Mouse (Mus musculus): ENCODE data around the gene Cdcp2.
A peak's percentile ranks its signal among the peaks of the same experiment; 100 is the strongest.
"Not testable (repeated sequence)": the region's sequence is repeated elsewhere in the genome, so short reads cannot be mapped to it uniquely, and the experiment has no call there.

Gene Cdcp2

GRCm38 (mm10) chr4:107094484-107095187, 2.1 kb upstream of the Cdcp2 start:
- DNase-seq (ENCODE audit: low spot score), result peak; percentile 62

- no peak for DNase-seq (ENCODE audit: low spot score)
Observed at GRCm38 (mm10) chr4:107096043-107096442, 648 bp upstream of the Cdcp2 start.

- no peak for DNase-seq (ENCODE audit: low spot score)
Observed at GRCm38 (mm10) chr4:107097871-107098270, 1.2 kb downstream of the Cdcp2 start.

GRCm38 (mm10) chr4:107098375-107098774, 1.7 kb downstream of the Cdcp2 start:
- DNase-seq (ENCODE audit: low spot score), result no peak

- DNase-seq (ENCODE audit: low spot score), result no peak
Observed at GRCm38 (mm10) chr4:107098791-107099525, 2.3 kb downstream of the Cdcp2 start.

GRCm38 (mm10) chr4:107102220-107102619, 5.5 kb downstream of the Cdcp2 start:
- no peak for DNase-seq (ENCODE audit: low spot score)

- DNase-seq (ENCODE audit: low spot score), result no peak
Observed at GRCm38 (mm10) chr4:107106777-107107176, 10.1 kb downstream of the Cdcp2 start.

GRCm38 (mm10) chr4:107108291-107108731, 11.6 kb downstream of the Cdcp2 start:
- DNase-seq (ENCODE audit: low spot score), result peak; percentile 65

- not testable (repeated sequence) for DNase-seq (ENCODE audit: low spot score)
Observed at GRCm38 (mm10) chr4:107109181-107109580, 12.5 kb downstream of the Cdcp2 start.

GRCm38 (mm10) chr4:107114278-107114677, 17.6 kb downstream of the Cdcp2 start:
- DNase-seq (ENCODE audit: low spot score), result no peak

- no peak for DNase-seq (ENCODE audit: low spot score)
Observed at GRCm38 (mm10) chr4:107117741-107118385, 21.2 kb downstream of the Cdcp2 start.

- DNase-seq (ENCODE audit: low spot score), result no peak
Observed at GRCm38 (mm10) chr4:107119056-107119455, 22.4 kb downstream of the Cdcp2 start.

GRCm38 (mm10) chr4:107120676-107121075, 24.0 kb downstream of the Cdcp2 start:
- no peak for DNase-seq (ENCODE audit: low spot score)

GRCm38 (mm10) chr4:107121165-107121943, 24.7 kb downstream of the Cdcp2 start:
- DNase-seq (ENCODE audit: low spot score), result peak; percentile 84

- no peak for DNase-seq (ENCODE audit: low spot score)
Observed at GRCm38 (mm10) chr4:107124376-107124775, 27.7 kb downstream of the Cdcp2 start.

- no peak for DNase-seq (ENCODE audit: low spot score)
Observed at GRCm38 (mm10) chr4:107125101-107125500, 28.4 kb downstream of the Cdcp2 start.

- no peak for DNase-seq (ENCODE audit: low spot score)
Observed at GRCm38 (mm10) chr4:107126389-107126788, 29.7 kb downstream of the Cdcp2 start.

GRCm38 (mm10) chr4:107126891-107127524, 30.3 kb downstream of the Cdcp2 start:
- peak; percentile 59 for DNase-seq (ENCODE audit: low spot score)

GRCm38 (mm10) chr4:107127901-107128669, 31.4 kb downstream of the Cdcp2 start:
- peak; percentile 53 for DNase-seq (ENCODE audit: low spot score)

GRCm38 (mm10) chr4:107129373-107129772, 32.7 kb downstream of the Cdcp2 start:
- DNase-seq (ENCODE audit: low spot score), result no peak

- no peak for DNase-seq (ENCODE audit: low spot score)
Observed at GRCm38 (mm10) chr4:107130534-107130933, 33.8 kb downstream of the Cdcp2 start.

All from embryo, embryonic 10.5 days (tissue).